Mouse (Mus musculus) liver, embryonic 14 days (tissue): ENCODE data around the gene Gstz1. TPM values are rescaled to one million over a fixed set of nuclear protein-coding genes. Genes with fewer than 3 reads are reported as not detected.

ENCODE experiments used
- polyA plus RNA-seq: library from polyadenylated mRNA; depleted of rRNA; stranded (reverse); fragments of >200 nt; gene quantifications from 2 replicates; pipeline ENCODE4 v1.2.3, GENCODE M21; 2012; rRNA removed

Gene Gstz1
- 82.8 and 104 TPM in 2 replicates for polyA plus RNA-seq

DNA sequence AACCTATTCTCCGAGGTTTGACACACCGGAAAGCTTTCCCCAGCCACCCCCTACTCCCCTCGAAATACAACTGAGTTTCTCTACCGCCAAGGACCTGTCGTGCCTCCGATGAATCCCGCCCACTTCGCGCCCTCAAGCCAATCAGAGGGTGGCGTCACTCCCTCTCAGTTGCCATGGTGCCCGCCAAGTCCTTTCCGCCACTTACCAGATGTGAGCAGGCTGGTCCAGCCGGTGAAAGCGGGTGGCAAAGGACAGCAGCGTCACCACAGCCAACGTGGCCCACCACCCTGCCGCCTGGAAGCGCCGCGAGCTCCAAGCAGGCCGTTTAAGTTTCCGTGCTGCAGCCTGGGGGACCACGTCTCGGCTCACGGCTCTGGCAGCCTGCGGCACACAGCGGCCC is at the start of gene Gstz1:
Gene Gstz1 (plus strand): TSS at position 200 of the 400 bp plus-strand sequence.

DNA sequence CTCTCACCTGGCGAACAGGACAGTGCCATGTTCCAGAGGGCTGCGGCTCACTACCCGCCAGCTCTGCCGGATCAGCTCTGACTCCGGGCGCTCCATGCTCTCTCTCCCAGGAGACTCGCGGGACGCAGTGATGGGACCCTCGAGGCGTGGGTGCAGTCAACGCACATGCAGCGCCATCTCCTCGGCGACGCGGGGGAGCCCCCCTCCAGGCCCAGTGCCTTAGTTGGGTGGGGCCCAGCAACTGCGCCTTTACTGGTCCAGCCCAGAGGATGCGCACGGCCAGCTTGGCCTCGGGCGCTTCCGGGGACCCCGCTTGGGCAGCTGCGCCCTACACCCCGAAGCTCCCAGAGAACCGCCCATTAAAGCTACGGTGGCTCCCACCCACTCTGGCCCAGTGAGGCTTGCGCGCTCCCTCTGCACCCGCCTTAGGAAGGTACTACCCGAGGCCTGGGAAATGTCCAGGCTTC is 44.8 kb upstream of the Gstz1 start, which contains the start of gene Ngb:
Gene Ngb (minus strand): TSS at position 375 of the 467 bp plus-strand sequence.

DNA sequence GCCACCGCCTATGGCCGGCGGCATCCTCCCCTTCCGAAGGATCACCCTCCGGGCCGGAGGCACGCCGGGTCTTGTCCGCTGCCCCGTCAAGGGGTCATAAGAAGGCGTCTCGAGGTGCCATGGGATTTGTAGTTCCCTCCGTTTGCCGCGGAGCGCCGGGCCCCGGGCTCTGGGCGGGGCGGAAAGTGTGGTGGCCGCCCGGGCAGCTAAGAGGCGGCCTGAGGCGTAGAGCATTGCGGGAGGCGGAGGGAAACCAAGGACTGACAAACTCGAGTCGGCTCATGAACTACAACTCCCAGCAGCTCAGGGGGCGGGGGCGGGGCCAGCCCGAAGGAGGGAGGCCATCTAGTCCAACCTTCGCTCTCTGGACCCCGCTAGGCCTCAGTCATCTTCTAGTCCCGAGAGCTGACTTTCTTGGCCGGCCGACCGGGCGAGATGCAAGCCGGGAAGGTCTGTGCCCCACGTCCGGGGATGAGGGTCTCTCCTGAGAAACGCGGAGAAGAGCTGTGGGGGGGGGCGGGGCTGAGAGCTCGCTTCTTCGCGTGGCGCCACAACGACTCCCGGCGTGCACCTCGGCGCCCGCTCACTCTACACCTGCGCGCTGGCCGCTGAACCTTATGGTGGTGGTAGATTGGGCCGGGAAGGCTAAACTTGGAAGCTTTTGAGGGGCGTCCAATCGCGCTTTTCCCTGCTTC is 577 bp downstream of the Gstz1 start, which contains the start of gene Pomt2:
Gene Pomt2 (minus strand): TSS at position 574 of the 695 bp plus-strand sequence.

GRCm38 (mm10) chr12:87199206-87199972 is 52.4 kb downstream of the Gstz1 start, which contains the start of gene Samd15:
Gene Samd15 (plus strand): TSS chr12:87199723.

DNA sequence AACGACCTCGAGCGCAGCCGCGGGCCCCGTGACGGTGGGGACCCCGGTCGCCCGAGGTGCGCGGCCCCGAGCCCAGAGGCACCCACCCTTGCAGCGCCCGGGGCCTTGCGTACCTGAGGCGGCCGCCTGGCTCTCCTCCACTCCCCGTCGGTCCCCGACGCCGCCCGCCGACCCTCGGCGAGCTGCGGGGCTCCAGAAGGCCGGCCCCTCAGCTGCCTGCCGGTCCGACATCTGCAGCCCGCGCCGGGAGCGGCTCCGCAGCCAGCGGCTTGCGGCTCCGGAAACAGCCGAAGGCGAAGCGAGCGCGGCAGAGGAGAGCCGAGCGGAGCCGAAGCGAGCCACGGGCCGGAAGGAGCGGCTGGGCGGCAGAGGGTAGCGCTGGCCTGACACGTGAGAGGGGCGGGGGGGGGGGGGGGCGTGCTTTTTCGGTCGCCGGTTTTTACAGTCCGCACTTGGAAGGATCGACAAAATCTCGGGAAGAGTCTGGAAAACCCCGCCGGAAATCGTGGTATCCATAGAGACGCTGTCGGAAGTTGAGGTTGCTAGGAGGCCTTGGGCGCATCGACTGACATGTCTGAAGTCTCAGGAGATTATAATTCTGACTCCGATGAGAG is 53.1 kb downstream of the Gstz1 start, which contains the start of gene Tmed8:
Gene Tmed8 (minus strand): TSS at position 482 of the 614 bp plus-strand sequence.

Other genes with a start within 250 kb of the Gstz1 start
- 7.2 and 9.4 TPM in 2 replicates for gene Cipc, start 200.1 kb upstream of the Gstz1 start, polyA plus RNA-seq
- gene Zdhhc22, start 156.7 kb upstream of the Gstz1 start, polyA plus RNA-seq = not detected in 2 replicates
- gene Tmem63c, start 125.8 kb upstream of the Gstz1 start, polyA plus RNA-seq = 0.01 TPM in 1 of 2 replicates, not detected in the other
- 0.02 and 0.07 TPM in 2 replicates for gene Ngb, start 44.6 kb upstream of the Gstz1 start, polyA plus RNA-seq
- 2.5 and 2.8 TPM in 2 replicates for gene Pomt2, start 803 bp downstream of the Gstz1 start, polyA plus RNA-seq
- gene Samd15, start 52.6 kb downstream of the Gstz1 start, polyA plus RNA-seq = 0.06 and 0.13 TPM in 2 replicates
- 0.84 and 0.85 TPM in 2 replicates for gene Tmed8, start 53.3 kb downstream of the Gstz1 start, polyA plus RNA-seq
- gene Noxred1, start 91.6 kb downstream of the Gstz1 start, polyA plus RNA-seq = 0.09 and 0.24 TPM in 2 replicates
- gene Vipas39, start 119.1 kb downstream of the Gstz1 start, polyA plus RNA-seq = 7.2 and 7.7 TPM in 2 replicates
- 125 and 137 TPM in 2 replicates for gene Ahsa1, start 119.3 kb downstream of the Gstz1 start, polyA plus RNA-seq
- gene Ism2, start 152.5 kb downstream of the Gstz1 start, polyA plus RNA-seq = 0.13 and 0.14 TPM in 2 replicates
- gene Sptlc2, start 241.2 kb downstream of the Gstz1 start, polyA plus RNA-seq = 7.8 and 9.3 TPM in 2 replicates